16 mouse cellular contexts compared by ENCODE assay signal in the genomic region with DNA sequence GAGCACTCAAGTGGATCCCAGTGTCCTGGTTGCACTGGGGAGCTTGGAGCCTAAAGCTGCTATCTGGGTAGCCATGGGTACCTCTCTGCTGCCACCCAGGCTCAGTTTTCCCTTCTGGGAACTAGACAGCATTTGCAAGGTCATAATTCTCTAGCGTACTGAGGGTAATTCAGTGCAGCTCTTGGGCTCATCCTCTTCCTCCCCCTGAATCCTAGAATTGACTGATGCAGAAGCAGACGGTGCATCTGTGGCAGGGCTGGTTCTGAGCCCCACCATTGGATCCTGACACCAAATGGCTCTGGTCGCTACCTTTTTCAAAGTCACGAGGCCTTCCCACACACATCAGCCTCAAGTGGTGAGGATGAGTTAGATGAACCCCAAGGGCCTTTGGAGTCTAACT.
"Had no signal": no experiment of that assay in that cellular context is flagged by ENCODE, and none has a peak within 500 bp of the region (broad histone marks: within the 10 kb centered on the region; RNA-seq: fewer than 3 reads in every experiment).

No protein-coding gene starts in this region.

- H3K9ac ChIP-seq: liver, postnatal 0 days; lung, embryonic 15.5 days; neural tube, embryonic 12.5 days; stomach, embryonic 15.5 days had no signal

- H3K4me2 ChIP-seq: lung, embryonic 15.5 days; neural tube, embryonic 12.5 days; stomach, embryonic 15.5 days had no signal

- H3K4me1 ChIP-seq: lung, embryonic 15.5 days; megakaryocyte, embryonic 14.5 days; stomach, embryonic 15.5 days had no signal

- H3K9me3 ChIP-seq: lung, embryonic 15.5 days; neural tube, embryonic 12.5 days; stomach, embryonic 15.5 days had no signal

- H3K27ac ChIP-seq: lung, embryonic 15.5 days; macrophage; neural tube, embryonic 12.5 days; stomach, embryonic 15.5 days; stomach, postnatal 0 days had no signal

- ATAC-seq: liver, postnatal 0 days; lung, postnatal 0 days had no signal

- H3K36me3 ChIP-seq: lung, embryonic 15.5 days; neural tube, embryonic 12.5 days; stomach, embryonic 15.5 days had no signal

- DNase-seq: liver, postnatal 0 days; lung, adult 2 months; lung, postnatal 14 days; lung, postnatal 36 days; midbrain, embryonic 14.5 days; right cerebral cortex, postnatal 14 days; thymus, adult 2 months; thymus, postnatal 25 days; thymus, postnatal 4 days had no signal

- H3K27me3 ChIP-seq: lung, embryonic 15.5 days; megakaryocyte, embryonic 14.5 days; stomach, embryonic 15.5 days had no signal

- H3K4me3 ChIP-seq: lung, embryonic 15.5 days; megakaryocyte, embryonic 14.5 days; neural tube, embryonic 12.5 days; stomach, embryonic 15.5 days had no signal
